Comparison of ENCODE assay signal across 13 mouse cellular contexts in genomic region chr15:102683670-102684069, GRCm38 (mm10). TPM values are rescaled to one million over a fixed set of nuclear protein-coding genes. Genes with fewer than 3 reads are reported as not detected.
DNase-seq lines count a peak whose midpoint lies in the region; ATAC-seq and TF ChIP-seq lines count a peak whose summit lies in the region.
"Had no signal": no experiment of that assay in that cellular context is flagged by ENCODE, and none has a peak within 500 bp of the region (broad histone marks: within the 10 kb centered on the region; RNA-seq: fewer than 3 reads in every experiment).

No protein-coding gene starts in this region.

- no peak overlapping the region for H3K4me2 ChIP-seq in forebrain, embryonic 14.5 days (ENCODE audit: low read length)
- H3K4me2 ChIP-seq in lung, postnatal 0 days (replicated peaks; ENCODE audit: low read depth, low read length) = no peak overlapping the region
- H3K4me2 ChIP-seq in neural tube, embryonic 15.5 days = no peak overlapping the region
- H3K4me2 ChIP-seq: liver, embryonic 15.5 days; neural tube, embryonic 13.5 days; stomach, embryonic 15.5 days had no signal

- TF ChIP-seq EP300 in lung, postnatal 0 days (IDR thresholded peaks at IDR 0.05) = no peak

- H3K9ac ChIP-seq in forebrain, embryonic 14.5 days (ENCODE audit: low read length) = no peak overlapping the region
- no peak overlapping the region for H3K9ac ChIP-seq in lung, postnatal 0 days (replicated peaks; ENCODE audit: low read depth)
- no peak overlapping the region for H3K9ac ChIP-seq in neural tube, embryonic 15.5 days (replicated peaks)
- H3K9ac ChIP-seq: liver, embryonic 15.5 days; neural tube, embryonic 13.5 days; stomach, embryonic 15.5 days had no signal

- H3K4me1 ChIP-seq in forebrain, embryonic 14.5 days (ENCODE audit: control insufficient read depth, insufficient read depth, low read length) = 0 out of 2 replicates have a peak, but pooled peaks cover 5% of the 10 kb centered on the region
- H3K4me1 ChIP-seq in forebrain, embryonic 10.5 days = peaks cover 18% of the 10 kb centered on the region
- H3K4me1 ChIP-seq in lung, postnatal 0 days (ENCODE audit: insufficient read depth, low read depth, low read length) = no peaks in the 10 kb centered on the region
- H3K4me1 ChIP-seq in neural tube, embryonic 15.5 days = peaks cover 15% of the 10 kb centered on the region
- H3K4me1 ChIP-seq: liver, embryonic 15.5 days; stomach, embryonic 15.5 days had no signal

- peak; percentile 69 for TF ChIP-seq CTCF in lung, postnatal 0 days (IDR thresholded peaks at IDR 0.05)

- H3K27ac ChIP-seq in forebrain, embryonic 14.5 days (ENCODE audit: low read depth, low read length) = no peak overlapping the region
- no peak overlapping the region for H3K27ac ChIP-seq in forebrain, embryonic 10.5 days
- H3K27ac ChIP-seq in lung, postnatal 0 days (ENCODE audit: low read length) = no peak overlapping the region
- H3K27ac ChIP-seq in neural tube, embryonic 15.5 days (replicated peaks) = no peak overlapping the region
- H3K27ac ChIP-seq: liver, embryonic 15.5 days; neural tube, embryonic 13.5 days; stomach, embryonic 15.5 days had no signal

- ATAC-seq in forebrain, embryonic 14.5 days = no peak
- ATAC-seq in lung, postnatal 0 days = peak; percentile 40; the same call in 1 of the 2 replicates
- peak; percentile 87 for ATAC-seq in megakaryocyte-erythroid progenitor cell, adult 5-6 weeks (replicated peaks; ENCODE audit: low FRiP score, low TSS enrichment, poor library complexity, severe bottlenecking)
- ATAC-seq in erythroblast, adult 5-6 weeks (replicated peaks; ENCODE audit: low FRiP score, poor library complexity, severe bottlenecking) = no peak
- ATAC-seq in neural tube, embryonic 15.5 days (ENCODE audit: low FRiP score) = no peak

- no peaks in the 10 kb centered on the region for H3K36me3 ChIP-seq in forebrain, embryonic 14.5 days (ENCODE audit: control insufficient read depth, insufficient read depth, low read length)
- no peaks in the 10 kb centered on the region for H3K36me3 ChIP-seq in forebrain, embryonic 10.5 days (replicated peaks)
- H3K36me3 ChIP-seq in lung, postnatal 0 days (ENCODE audit: insufficient read depth, low read length) = no peaks in the 10 kb centered on the region
- no peaks in the 10 kb centered on the region for H3K36me3 ChIP-seq in neural tube, embryonic 15.5 days
- H3K36me3 ChIP-seq: liver, embryonic 15.5 days; neural tube, embryonic 13.5 days; stomach, embryonic 15.5 days had no signal

- no peaks in the 10 kb centered on the region for H3K27me3 ChIP-seq in forebrain, embryonic 14.5 days (replicated peaks; ENCODE audit: control insufficient read depth, insufficient read depth, low read length)
- peaks cover 49% of the 10 kb centered on the region for H3K27me3 ChIP-seq in forebrain, embryonic 10.5 days (ENCODE audit: poor library complexity, severe bottlenecking)
- H3K27me3 ChIP-seq in lung, postnatal 0 days (replicated peaks; ENCODE audit: insufficient read depth, low read length) = 0 out of 2 replicates have a peak, but pooled peaks cover 4% of the 10 kb centered on the region
- H3K27me3 ChIP-seq in neural tube, embryonic 15.5 days (replicated peaks) = no peaks in the 10 kb centered on the region

- no peak overlapping the region for H3K4me3 ChIP-seq in forebrain, embryonic 14.5 days (ENCODE audit: low read depth, low read length)
- no peak overlapping the region for H3K4me3 ChIP-seq in forebrain, embryonic 10.5 days
- H3K4me3 ChIP-seq in lung, postnatal 0 days (ENCODE audit: low read depth, low read length) = no peak overlapping the region
- H3K4me3 ChIP-seq in neural tube, embryonic 15.5 days (replicated peaks) = no peak overlapping the region
- H3K4me3 ChIP-seq: liver, embryonic 15.5 days; neural tube, embryonic 13.5 days; stomach, embryonic 15.5 days had no signal

- 12% methylated on average over 1 of the region's 1 CpGs for WGBS in forebrain, embryonic 14.5 days
- 16% methylated on average over 1 of the region's 1 CpGs for WGBS in forebrain, embryonic 10.5 days
- 0% methylated on average over 1 of the region's 1 CpGs for WGBS in lung, postnatal 0 days
- WGBS in neural tube, embryonic 15.5 days = 23% methylated on average over 1 of the region's 1 CpGs

- DNase-seq in forebrain, embryonic 14.5 days (ENCODE audit: low spot score) = peak; percentile 36
- no peak for DNase-seq in forebrain, embryonic 10.5 days (ENCODE audit: extremely low spot score, low spot score)
- peak; percentile 71 for DNase-seq in lung, postnatal 0 days (ENCODE audit: low spot score)
- DNase-seq in lung, adult 18-20 months = no peak
- DNase-seq in NIH3T3 (ENCODE audit: low read depth) = peak; percentile 55
- DNase-seq: kidney, postnatal 10 days had no signal

- H3K9me3 ChIP-seq in forebrain, embryonic 14.5 days (replicated peaks; ENCODE audit: control insufficient read depth, low read length) = no peaks in the 10 kb centered on the region
- H3K9me3 ChIP-seq in forebrain, embryonic 10.5 days = no peaks in the 10 kb centered on the region
- no peaks in the 10 kb centered on the region for H3K9me3 ChIP-seq in lung, postnatal 0 days (ENCODE audit: low read length)
- H3K9me3 ChIP-seq in neural tube, embryonic 15.5 days (replicated peaks) = no peaks in the 10 kb centered on the region
- H3K9me3 ChIP-seq: liver, embryonic 15.5 days; neural tube, embryonic 13.5 days; stomach, embryonic 15.5 days had no signal

RNA-seq across cellular contexts. Expression of gene Atp5g2, which starts 11.5 kb away (rescaled TPM):
- polyA plus RNA-seq in forebrain, embryonic 14.5 days (2014; fragmentation: Nextera tagmentation; extraction: Ambion mirVana) = 62.4 and 88.3 TPM in 2 replicates
- polyA plus RNA-seq in forebrain, embryonic 10.5 days (2016; fragmentation: Nextera tagmentation; extraction: Ambion mirVana) = 65.1 and 69.2 TPM in 2 replicates
- polyA plus RNA-seq in lung, postnatal 0 days (2015; fragmentation: Nextera tagmentation; extraction: Ambion mirVana) = 48.6 and 49.8 TPM in 2 replicates
- total RNA-seq in megakaryocyte-erythroid progenitor cell, adult 5-6 weeks (2014; fragmentation: Nextera tagmentation) = 135 and 168 TPM in 2 replicates
- 71.6 and 94.3 TPM in 2 replicates for total RNA-seq in megakaryocyte-erythroid progenitor cell, adult 5-6 weeks (2017)
- total RNA-seq in erythroblast, adult 5-6 weeks (2015; ENCODE audit: low replicate concordance) = 22.6 and 29.2 TPM in 2 replicates
- 9.0 and 15.5 TPM in 2 replicates for total RNA-seq in erythroblast, adult 5-6 weeks (2017; ENCODE audit: low replicate concordance)
- 49.7 and 63.7 TPM in 2 replicates for polyA plus RNA-seq in neural tube, embryonic 15.5 days (2015; fragmentation: Nextera tagmentation; extraction: Ambion mirVana)

RNA-seq across cellular contexts. Expression of gene Calcoco1, which starts 38.3 kb away (rescaled TPM):
- polyA plus RNA-seq in forebrain, embryonic 14.5 days (2014; fragmentation: Nextera tagmentation; extraction: Ambion mirVana) = 48.2 and 61.2 TPM in 2 replicates
- 21.9 and 24.0 TPM in 2 replicates for polyA plus RNA-seq in forebrain, embryonic 10.5 days (2016; fragmentation: Nextera tagmentation; extraction: Ambion mirVana)
- polyA plus RNA-seq in lung, postnatal 0 days (2015; fragmentation: Nextera tagmentation; extraction: Ambion mirVana) = 92.3 and 99.4 TPM in 2 replicates
- total RNA-seq in megakaryocyte-erythroid progenitor cell, adult 5-6 weeks (2014; fragmentation: Nextera tagmentation) = 11.3 and 14.1 TPM in 2 replicates
- total RNA-seq in megakaryocyte-erythroid progenitor cell, adult 5-6 weeks (2017) = 12.6 and 20.3 TPM in 2 replicates
- total RNA-seq in erythroblast, adult 5-6 weeks (2015; ENCODE audit: low replicate concordance) = 122 and 194 TPM in 2 replicates
- 216 and 452 TPM in 2 replicates for total RNA-seq in erythroblast, adult 5-6 weeks (2017; ENCODE audit: low replicate concordance)
- 28.3 and 41.6 TPM in 2 replicates for polyA plus RNA-seq in neural tube, embryonic 15.5 days (2015; fragmentation: Nextera tagmentation; extraction: Ambion mirVana)

RNA-seq across cellular contexts. Expression of gene Atf7, which starts 58.4 kb away (rescaled TPM):
- 12.6 and 15.4 TPM in 2 replicates for polyA plus RNA-seq in forebrain, embryonic 14.5 days (2014; fragmentation: Nextera tagmentation; extraction: Ambion mirVana)
- 16.0 and 19.2 TPM in 2 replicates for polyA plus RNA-seq in forebrain, embryonic 10.5 days (2016; fragmentation: Nextera tagmentation; extraction: Ambion mirVana)
- polyA plus RNA-seq in lung, postnatal 0 days (2015; fragmentation: Nextera tagmentation; extraction: Ambion mirVana) = 37.4 and 42.8 TPM in 2 replicates
- total RNA-seq in megakaryocyte-erythroid progenitor cell, adult 5-6 weeks (2014; fragmentation: Nextera tagmentation) = 115 and 116 TPM in 2 replicates
- 24.7 and 27.0 TPM in 2 replicates for total RNA-seq in megakaryocyte-erythroid progenitor cell, adult 5-6 weeks (2017)
- 43.9 and 44.4 TPM in 2 replicates for total RNA-seq in erythroblast, adult 5-6 weeks (2015; ENCODE audit: low replicate concordance)
- total RNA-seq in erythroblast, adult 5-6 weeks (2017; ENCODE audit: low replicate concordance) = 19.9 and 21.7 TPM in 2 replicates
- 16.6 and 19.5 TPM in 2 replicates for polyA plus RNA-seq in neural tube, embryonic 15.5 days (2015; fragmentation: Nextera tagmentation; extraction: Ambion mirVana)

RNA-seq across cellular contexts. Expression of gene Gm28047, which starts 58.8 kb away (rescaled TPM):
- not detected in 2 replicates for polyA plus RNA-seq in forebrain, embryonic 14.5 days (2014; fragmentation: Nextera tagmentation; extraction: Ambion mirVana)
- polyA plus RNA-seq in forebrain, embryonic 10.5 days (2016; fragmentation: Nextera tagmentation; extraction: Ambion mirVana) = 0.50 TPM in 1 of 2 replicates, not detected in the other
- polyA plus RNA-seq in lung, postnatal 0 days (2015; fragmentation: Nextera tagmentation; extraction: Ambion mirVana) = not detected in 2 replicates
- total RNA-seq in megakaryocyte-erythroid progenitor cell, adult 5-6 weeks (2014; fragmentation: Nextera tagmentation) = 2.6 TPM in 1 of 2 replicates, not detected in the other
- total RNA-seq in megakaryocyte-erythroid progenitor cell, adult 5-6 weeks (2017) = not detected in 2 replicates
- total RNA-seq in erythroblast, adult 5-6 weeks (2015; ENCODE audit: low replicate concordance) = not detected in 2 replicates
- not detected in 2 replicates for total RNA-seq in erythroblast, adult 5-6 weeks (2017; ENCODE audit: low replicate concordance)
- 0.50 TPM in 1 of 2 replicates, not detected in the other for polyA plus RNA-seq in neural tube, embryonic 15.5 days (2015; fragmentation: Nextera tagmentation; extraction: Ambion mirVana)
- polyA plus RNA-seq: heart, embryonic 14.5 days; liver, embryonic 15.5 days; neural tube, embryonic 13.5 days; stomach, embryonic 15.5 days had no signal

Comparison
In these comparisons a context has a peak if more than half of its experiments do, and no peak if none do; other contexts are left out.
1. DNase-seq: peak in forebrain, embryonic 14.5 days (single experiment), lung, postnatal 0 days (single experiment) and NIH3T3 (single experiment); none in forebrain, embryonic 10.5 days (single experiment) and lung, adult 18-20 months (0 of 2).
2. ATAC-seq: peak in lung, postnatal 0 days (single experiment) and megakaryocyte-erythroid progenitor cell, adult 5-6 weeks (single experiment); none in forebrain, embryonic 14.5 days (single experiment), erythroblast, adult 5-6 weeks (single experiment) and neural tube, embryonic 15.5 days (single experiment).